Mouse (Mus musculus) embryonic fibroblast, embryonic 13.5 days (primary cell): Measurements from ENCODE around the gene Stum.

ENCODE experiments used
- CTCF ChIP-seq: IDR thresholded peaks from 2 replicates; pipeline ENCODE4 v1.5.1; 2011; ENCODE audit warnings: mild to moderate bottlenecking, control low read depth, low read length, moderate library complexity, borderline replicate concordance; ENCODE audit not compliant: insufficient read depth
- POLR2A ChIP-seq: IDR thresholded peaks from 2 replicates; pipeline ENCODE4 v1.6.1; 2011; ENCODE audit warnings: low read depth, mild to moderate bottlenecking, control low read depth, low read length, moderate library complexity

DNA sequence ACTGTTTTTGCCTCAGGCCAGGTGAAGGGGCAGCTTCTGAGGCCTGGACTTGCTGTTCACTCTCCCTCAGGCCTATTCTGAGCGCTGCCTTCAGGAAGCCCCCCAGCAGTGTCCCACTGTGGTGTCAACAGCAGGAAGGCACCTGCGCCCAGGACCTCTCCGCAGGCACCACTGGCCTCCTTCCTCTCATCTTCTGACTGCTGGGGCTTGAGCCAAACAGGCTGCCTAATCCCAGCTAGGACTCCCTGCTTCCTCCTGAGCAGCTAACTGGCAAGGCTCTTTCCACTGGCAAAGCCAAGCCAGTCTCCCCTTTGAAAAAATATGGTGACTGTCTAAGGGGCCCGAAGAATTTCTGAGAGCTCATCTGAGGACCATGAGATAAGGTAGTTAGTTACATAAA is 16.9 kb upstream of the Stum start:
- TF ChIP-seq CTCF = no peak
- TF ChIP-seq POLR2A = no peak
